Mouse (Mus musculus) E14TG2a.4 (cell line): Measurements from ENCODE around the gene Fbxo31.

Experiments used
- CTCF ChIP-seq: conservative IDR thresholded peaks from 2 replicates; pipeline ENCODE4 v1.5.1; 2014; ENCODE audit warnings: low read length
- NANOG ChIP-seq: IDR thresholded peaks from 2 replicates; pipeline ENCODE4 v1.6.1; 2014; ENCODE audit warnings: borderline replicate concordance, low read length, mixed read lengths
- POU5F1 ChIP-seq: IDR thresholded peaks from 2 replicates; pipeline ENCODE4 v1.6.1; 2014; ENCODE audit warnings: low read length, borderline replicate concordance

GRCm38 (mm10) chr8:121530639-121531038, 48.0 kb downstream of the Fbxo31 start:
- TF ChIP-seq CTCF (no peak), NANOG (no peak), POU5F1 (no peak)
